Comparison of ENCODE assay signal across 8 mouse cellular contexts in genomic region chr13:45964331-45964852, GRCm38 (mm10). TPM values are rescaled to one million over a fixed set of nuclear protein-coding genes. Genes with fewer than 3 reads are reported as not detected.
DNase-seq lines count a peak whose midpoint lies in the region; ATAC-seq and TF ChIP-seq lines count a peak whose summit lies in the region.

No protein-coding gene starts in this region.

- no peak for TF ChIP-seq EP300 in liver, embryonic 14.5 days (IDR thresholded peaks at IDR 0.05; ENCODE audit: low read depth)

- DNase-seq in heart, adult 11 months, result peak; percentile 97
- DNase-seq in heart, postnatal 25 days (ENCODE audit: low spot score), result no peak
- DNase-seq in cerebellum, postnatal 36 days, result peak; percentile 53 to 60
- DNase-seq in gastrocnemius, postnatal 36 days, result peak; percentile 43 to 53
- DNase-seq in kidney, adult 18-20 months, result peak; percentile 66
- DNase-seq in liver, embryonic 14.5 days (ENCODE audit: low read depth in 3 of 3, low spot score in 3 of 3), result no peak
- DNase-seq in testis, postnatal 14 days (ENCODE audit: low spot score), result peak; percentile 28

- intact Hi-C loops in heart, postnatal 25 days (cut with DNase I), result loop anchor here (5.0 kb wide), 2 partner anchors 42 to 142 kb away; no protein-coding TSS in a partner anchor
- intact Hi-C loops in gastrocnemius, postnatal 36 days (cut with DNase I), result loop anchor here (5.0 kb wide), 2 partner anchors 42 to 92 kb away; no protein-coding TSS in a partner anchor

- TF ChIP-seq CTCF in liver, embryonic 14.5 days (IDR thresholded peaks at IDR 0.05; ENCODE audit: low read depth), result no peak

- H3K27me3 ChIP-seq in liver, embryonic 14.5 days (ENCODE audit: control insufficient read depth, insufficient read depth, low read length), result no peaks in the 10 kb centered on the region
- H3K27me3 ChIP-seq in neural tube, embryonic 12.5 days (replicated peaks), result no peaks in the 10 kb centered on the region

- WGBS in liver, embryonic 14.5 days (ENCODE audit: insufficient replicate concordance), result 0% methylated on average over 35 of the region's 39 CpGs
- under 1% methylated on average over 24 of the region's 39 CpGs for WGBS in neural tube, embryonic 12.5 days

- no peaks in the 10 kb centered on the region for H3K9me3 ChIP-seq in liver, embryonic 14.5 days (ENCODE audit: control insufficient read depth, low read length)
- H3K9me3 ChIP-seq in neural tube, embryonic 12.5 days, result no peaks in the 10 kb centered on the region

- H3K4me3 ChIP-seq in liver, embryonic 14.5 days (ENCODE audit: insufficient read depth in 1 of 2, low read depth in 2 of 2, low read length in 2 of 2), result peak overlapping the region; percentile 69 to 80
- peak overlapping the region; percentile 88 for H3K4me3 ChIP-seq in neural tube, embryonic 12.5 days

- ATAC-seq in liver, embryonic 14.5 days (ENCODE audit: insufficient read depth), result peak; percentile 24; the same call in 1 of the 2 replicates
- peak; percentile 68 for ATAC-seq in neural tube, embryonic 12.5 days (ENCODE audit: low FRiP score, low read depth)

- peak overlapping the region; percentile 97 for H3K4me2 ChIP-seq in liver, embryonic 14.5 days (ENCODE audit: low read depth)
- peak overlapping the region; percentile 90 for H3K4me2 ChIP-seq in neural tube, embryonic 12.5 days (replicated peaks)

- H3K36me3 ChIP-seq in liver, embryonic 14.5 days (replicated peaks; ENCODE audit: control insufficient read depth, insufficient read depth, low read depth), result no peaks in the 10 kb centered on the region
- H3K36me3 ChIP-seq in neural tube, embryonic 12.5 days, result no peaks in the 10 kb centered on the region

- H3K4me1 ChIP-seq in liver, embryonic 14.5 days (replicated peaks; ENCODE audit: control insufficient read depth in 2 of 2, insufficient read depth in 2 of 2, low read length in 1 of 2), result peaks cover 0 to 5% of the 10 kb centered on the region in 2 experiments; a peak in 2 of 4 replicates
- peaks cover 32% of the 10 kb centered on the region for H3K4me1 ChIP-seq in neural tube, embryonic 12.5 days

- H3K27ac ChIP-seq in liver, embryonic 14.5 days, result peak overlapping the region; percentile 34
- H3K27ac ChIP-seq in neural tube, embryonic 12.5 days, result peak overlapping the region; percentile 93

- peak overlapping the region; percentile 76 for H3K9ac ChIP-seq in liver, embryonic 14.5 days (replicated peaks)
- peak overlapping the region; percentile 85 for H3K9ac ChIP-seq in neural tube, embryonic 12.5 days

RNA-seq across cellular contexts. Expression of gene Atxn1, which starts 0.4 kb away (rescaled TPM):
- total RNA-seq in heart, postnatal 25 days (2021), result 10 to 100 TPM; 35.1 to 36.0 TPM
- total RNA-seq in gastrocnemius, postnatal 36 days (2021), result 10 to 100 TPM; 33.7 to 39.7 TPM
- polyA plus RNA-seq in liver, embryonic 14.5 days (2012; rRNA removed), result 0.81 and 1.0 TPM in 2 replicates
- polyA plus RNA-seq in liver, embryonic 14.5 days (2014; fragmentation: Nextera tagmentation; extraction: Ambion mirVana), result 1.1 and 1.2 TPM in 2 replicates
- polyA plus RNA-seq in neural tube, embryonic 12.5 days (2016; fragmentation: Nextera tagmentation; extraction: Ambion mirVana), result 3.4 and 4.2 TPM in 2 replicates

Comparison
In these comparisons a context has a peak if more than half of its experiments do, and no peak if none do; other contexts are left out.
1. DNase-seq: peak in heart, adult 11 months (single experiment), cerebellum, postnatal 36 days (2 of 2), gastrocnemius, postnatal 36 days (2 of 2), kidney, adult 18-20 months (single experiment) and testis, postnatal 14 days (single experiment); none in heart, postnatal 25 days (single experiment) and liver, embryonic 14.5 days (0 of 3).